Mouse (Mus musculus): ENCODE measurements around the gene Parp4.

- TF ChIP-seq CTCF (IDR thresholded peaks at IDR 0.05; ENCODE audit: low read depth), result no peak
- no peak for TF ChIP-seq EP300 (optimal IDR thresholded peaks at IDR 0.05)
Observed at GRCm38 (mm10) chr14:56567476-56567875, 7.9 kb upstream of the Parp4 start.

Measured in stomach, postnatal 0 days (tissue).